ENCODE assay signal across 26 mouse cellular contexts in the genomic region with DNA sequence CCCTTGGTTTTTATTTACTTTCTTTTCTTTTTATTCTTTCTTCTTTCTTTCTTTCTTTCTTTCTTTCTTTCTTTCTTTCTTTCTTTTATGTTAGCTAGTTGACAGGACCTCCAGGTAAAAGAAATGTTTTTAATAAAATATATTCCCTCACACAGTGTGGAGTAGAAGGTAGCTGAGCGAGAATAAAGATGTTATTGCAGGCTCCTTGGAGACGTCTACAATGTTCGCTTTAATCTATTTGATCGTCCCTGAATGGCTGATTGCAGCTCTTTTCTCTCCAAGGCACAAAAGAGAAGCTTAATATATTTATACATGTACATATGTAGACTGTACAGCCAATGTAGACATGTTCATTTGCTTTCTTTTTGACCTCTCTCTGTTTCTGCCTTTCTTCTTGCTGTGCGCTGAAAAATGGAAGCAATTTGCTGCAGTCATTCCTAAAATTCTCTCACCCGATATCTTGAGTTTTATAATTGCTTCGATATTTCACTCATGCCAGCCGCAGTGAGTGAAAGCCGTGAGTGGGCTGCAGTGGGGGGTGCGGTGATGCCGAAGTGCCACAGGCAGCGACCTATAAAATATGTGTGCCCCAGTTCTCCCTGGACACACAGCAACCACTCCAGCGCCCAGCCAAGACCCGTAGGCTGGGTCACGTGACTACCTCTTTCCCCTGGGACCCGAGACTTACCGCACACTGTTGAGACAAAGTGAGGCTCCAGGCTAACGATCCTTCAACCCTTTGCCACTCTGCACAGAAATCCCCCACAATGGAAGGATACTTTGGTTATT.
A peak's percentile ranks its signal among the peaks of the same experiment; 100 is the strongest.
DNase-seq lines count a peak whose midpoint lies in the region; ATAC-seq lines count a peak whose summit lies in the region.
"Had no signal": no experiment of that assay in that cellular context is flagged by ENCODE, and none has a peak within 500 bp of the region (broad histone marks: within the 10 kb centered on the region; RNA-seq: fewer than 3 reads in every experiment).

No protein-coding gene starts in this region.

- H3K4me1 ChIP-seq in midbrain, embryonic 14.5 days (ENCODE audit: control insufficient read depth, insufficient read depth, low read length), result 0 out of 2 replicates have a peak, but pooled peaks cover 5% of the 10 kb centered on the region
- H3K4me1 ChIP-seq in midbrain, embryonic 10.5 days, result peaks cover 9% of the 10 kb centered on the region; the same call in 1 of the 2 replicates
- no peaks in the 10 kb centered on the region for H3K4me1 ChIP-seq in midbrain, embryonic 16.5 days (ENCODE audit: control insufficient read depth, insufficient read depth, low read length)
- H3K4me1 ChIP-seq: embryonic facial prominence, embryonic 13.5 days; heart, embryonic 15.5 days; limb, embryonic 10.5 days; liver, embryonic 15.5 days; lung, embryonic 15.5 days had no signal

- 0 out of 2 replicates have a peak, but pooled peaks have one; percentile 27 for ATAC-seq in midbrain, embryonic 14.5 days (ENCODE audit: low FRiP score, low TSS enrichment)
- ATAC-seq in midbrain, embryonic 16.5 days, result peak; percentile 48; the same call in 1 of the 2 replicates
- ATAC-seq: Patski had no signal

- H3K4me2 ChIP-seq in midbrain, embryonic 14.5 days (ENCODE audit: low read length), result no peak overlapping the region; the same call in 1 of the 2 replicates
- H3K4me2 ChIP-seq in midbrain, embryonic 16.5 days (ENCODE audit: low read length), result no peak overlapping the region
- H3K4me2 ChIP-seq: embryonic facial prominence, embryonic 13.5 days; heart, embryonic 15.5 days; liver, embryonic 15.5 days; lung, embryonic 15.5 days had no signal

- no peak overlapping the region for H3K4me3 ChIP-seq in midbrain, embryonic 14.5 days (replicated peaks; ENCODE audit: low read depth, low read length)
- no peak overlapping the region for H3K4me3 ChIP-seq in midbrain, embryonic 10.5 days
- no peak overlapping the region for H3K4me3 ChIP-seq in midbrain, embryonic 16.5 days (ENCODE audit: low read depth, low read length)
- H3K4me3 ChIP-seq: embryonic facial prominence, embryonic 13.5 days; erythroblast, embryonic 14.5 days; heart, embryonic 15.5 days; limb, embryonic 10.5 days; liver, embryonic 15.5 days; lung, embryonic 15.5 days had no signal

- no peak overlapping the region for H3K9ac ChIP-seq in midbrain, embryonic 14.5 days (replicated peaks; ENCODE audit: low read length)
- H3K9ac ChIP-seq in midbrain, embryonic 16.5 days (ENCODE audit: low read depth, low read length), result no peak overlapping the region
- H3K9ac ChIP-seq: embryonic facial prominence, embryonic 13.5 days; heart, embryonic 15.5 days; liver, embryonic 15.5 days; lung, embryonic 15.5 days had no signal

- no peaks in the 10 kb centered on the region for H3K36me3 ChIP-seq in midbrain, embryonic 14.5 days (ENCODE audit: control insufficient read depth, insufficient read depth, low read length)
- H3K36me3 ChIP-seq in midbrain, embryonic 10.5 days, result no peaks in the 10 kb centered on the region
- H3K36me3 ChIP-seq in midbrain, embryonic 16.5 days (ENCODE audit: control insufficient read depth, insufficient read depth, low read length), result no peaks in the 10 kb centered on the region
- H3K36me3 ChIP-seq: embryonic facial prominence, embryonic 13.5 days; heart, embryonic 15.5 days; limb, embryonic 10.5 days; liver, embryonic 15.5 days; lung, embryonic 15.5 days had no signal

- peak; percentile 55 for DNase-seq in heart, adult 11 months
- DNase-seq in heart, adult 9 months (ENCODE audit: low spot score in 2 of 2), result no peak
- no peak for DNase-seq in midbrain, embryonic 14.5 days
- no peak for DNase-seq in midbrain, embryonic 10.5 days (ENCODE audit: low spot score)
- no peak for DNase-seq in layer of hippocampus, postnatal 14 days (ENCODE audit: low spot score in 2 of 2)
- DNase-seq in lung, postnatal 10 days, result no peak
- DNase-seq: adrenal gland, adult 2 months; cerebellum, adult 18-20 months; cerebellum, postnatal 25 days; embryo, embryonic 11 days; gastrocnemius, postnatal 36 days; heart, postnatal 36 days; kidney, adult 8-10 months; kidney, postnatal 10 days; liver; lung, postnatal 4 days; right cerebral cortex, postnatal 14 days had no signal

- H3K27ac ChIP-seq in midbrain, embryonic 14.5 days (replicated peaks; ENCODE audit: low read depth, low read length), result no peak overlapping the region
- H3K27ac ChIP-seq in midbrain, embryonic 10.5 days (replicated peaks), result no peak overlapping the region
- no peak overlapping the region for H3K27ac ChIP-seq in midbrain, embryonic 16.5 days (ENCODE audit: low read length)
- H3K27ac ChIP-seq: embryonic facial prominence, embryonic 13.5 days; heart, embryonic 15.5 days; limb, embryonic 10.5 days; liver, embryonic 15.5 days; lung, embryonic 15.5 days; stomach, postnatal 0 days had no signal

- no peaks in the 10 kb centered on the region for H3K9me3 ChIP-seq in midbrain, embryonic 14.5 days (ENCODE audit: control insufficient read depth, low read length)
- no peaks in the 10 kb centered on the region for H3K9me3 ChIP-seq in midbrain, embryonic 10.5 days (replicated peaks)
- no peaks in the 10 kb centered on the region for H3K9me3 ChIP-seq in midbrain, embryonic 16.5 days (replicated peaks; ENCODE audit: control insufficient read depth, low read length, poor library complexity, severe bottlenecking)
- H3K9me3 ChIP-seq: embryonic facial prominence, embryonic 13.5 days; heart, embryonic 15.5 days; limb, embryonic 10.5 days; liver, embryonic 15.5 days; lung, embryonic 15.5 days had no signal

- no peaks in the 10 kb centered on the region for H3K27me3 ChIP-seq in midbrain, embryonic 14.5 days (ENCODE audit: control insufficient read depth, insufficient read depth, low read length)
- peaks cover 9% of the 10 kb centered on the region; the same call in 1 of the 2 replicates for H3K27me3 ChIP-seq in midbrain, embryonic 10.5 days (ENCODE audit: low read depth, poor library complexity, severe bottlenecking)
- H3K27me3 ChIP-seq in midbrain, embryonic 16.5 days (ENCODE audit: control insufficient read depth, insufficient read depth, low read depth, low read length), result no peaks in the 10 kb centered on the region; the same call in 1 of the 2 replicates
- H3K27me3 ChIP-seq: embryonic facial prominence, embryonic 13.5 days; heart, embryonic 15.5 days; liver, embryonic 15.5 days; lung, embryonic 15.5 days; Patski had no signal

- 66% methylated on average over 18 of the region's 18 CpGs for WGBS in midbrain, embryonic 14.5 days
- WGBS in midbrain, embryonic 10.5 days, result 86% methylated on average over 18 of the region's 18 CpGs
- 52% methylated on average over 18 of the region's 18 CpGs for WGBS in midbrain, embryonic 16.5 days
